Mouse (Mus musculus) left cerebral cortex, adult 8-10 months (tissue): ENCODE results near the gene Uck2. TPM values are rescaled to one million over a fixed set of nuclear protein-coding genes. Genes with fewer than 3 reads are reported as not detected.
A peak's percentile ranks its signal among the peaks of the same experiment; 100 is the strongest.

ENCODE experiments used
- DNase-seq, 2 experiments: peaks; one replicate each; pipeline ENCODE4 v3.0.0; 2022; ENCODE audit warnings: low spot score in 2 of 2
- total RNA-seq, 4 experiments: library from RNA; stranded (reverse); gene quantifications; 2 replicates each; pipeline ENCODE4 v1.2.4; 2022

The Uck2 gene
- total RNA-seq, 4 experiments from 2014 or later, result 25.8 to 33.4 (median 29.2) TPM

DNA sequence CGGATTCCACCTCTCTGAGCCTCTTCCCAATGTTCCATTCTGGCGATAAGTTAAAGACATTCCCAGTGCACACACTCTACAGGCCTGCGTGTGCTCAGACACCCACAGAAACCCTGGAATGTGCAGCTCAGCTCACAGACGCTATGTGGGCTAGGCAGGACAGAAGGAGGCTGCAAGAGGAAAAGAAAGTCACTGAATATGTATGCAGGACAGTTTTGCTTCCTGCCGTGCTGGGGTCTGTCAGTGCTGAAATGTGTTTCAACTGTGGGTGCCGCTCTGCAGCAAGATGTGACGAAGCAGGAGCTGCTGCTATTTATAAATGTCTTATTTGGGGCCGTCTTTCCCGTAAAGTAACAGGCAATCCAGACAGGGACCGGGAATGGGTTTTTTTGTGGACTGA lies 25.4 kb downstream of the Uck2 start:
- DNase-seq, result peak; percentile 40 to 91

DNA sequence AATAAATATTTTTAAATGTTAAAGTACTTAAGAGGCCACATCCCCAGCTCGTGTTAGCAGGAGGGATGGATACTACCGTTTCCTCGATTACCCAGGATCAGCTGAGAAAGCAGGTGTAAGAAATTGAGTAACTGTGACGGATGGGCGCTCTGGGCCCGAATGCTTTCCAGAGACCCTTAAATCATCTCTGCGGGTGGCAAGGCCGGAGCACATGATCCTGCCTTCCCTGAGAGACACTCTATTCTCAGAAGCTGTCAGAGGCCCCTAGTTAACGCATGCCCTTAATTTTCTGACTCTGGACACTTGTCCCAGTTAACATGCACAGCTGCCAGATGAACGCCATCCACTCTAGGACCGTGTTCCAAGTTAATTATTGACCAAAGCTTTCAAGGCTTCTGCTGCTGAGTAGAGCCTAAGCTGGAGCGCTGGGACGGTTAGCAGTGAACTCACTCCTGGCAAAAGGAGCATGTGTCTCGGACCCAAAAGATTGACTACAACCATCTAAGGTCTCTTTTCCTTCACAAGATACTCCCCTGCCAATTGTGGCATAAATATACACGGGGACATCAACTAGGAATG lies 28.3 kb downstream of the Uck2 start:
- DNase-seq, result no peak

GRCm38 (mm10) chr1:167253579-167253978 lies 31.5 kb downstream of the Uck2 start:
- DNase-seq, result no peak

- no peak for DNase-seq
These were observed 35.2 kb downstream of the Uck2 start for GRCm38 (mm10) chr1:167249881-167250280.

- DNase-seq, result peak in 1 of 2 experiments; percentile 55
These were observed 35.9 kb downstream of the Uck2 start for GRCm38 (mm10) chr1:167249252-167249651.

- DNase-seq, result no peak
These were observed 37.2 kb downstream of the Uck2 start for GRCm38 (mm10) chr1:167247886-167248285.

GRCm38 (mm10) chr1:167246976-167247375 lies 38.1 kb downstream of the Uck2 start:
- DNase-seq, result no peak

- DNase-seq, result no peak
These were observed 38.8 kb downstream of the Uck2 start for GRCm38 (mm10) chr1:167246275-167246674.

DNA sequence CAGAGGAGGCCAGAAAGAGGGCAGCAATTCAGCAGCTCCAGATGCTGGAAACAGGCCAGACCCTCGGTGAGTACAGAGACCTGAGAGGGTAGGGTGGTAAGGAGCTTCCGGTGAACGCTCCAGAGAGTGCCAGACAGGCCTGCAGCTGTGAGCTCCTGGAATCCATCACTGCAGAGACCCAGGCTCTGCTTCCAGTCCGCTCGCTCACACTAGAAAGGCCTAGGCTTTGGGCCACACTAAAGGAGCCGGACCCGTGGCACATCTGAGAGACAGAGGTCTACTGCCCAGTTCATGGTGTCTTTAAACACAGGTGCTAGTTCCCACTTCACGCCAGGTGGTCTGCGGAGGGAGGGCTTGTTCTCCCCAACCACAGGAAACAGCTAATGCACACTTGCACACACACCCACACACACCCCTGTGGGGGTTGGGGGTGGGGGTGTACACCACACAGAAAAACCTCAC lies 39.9 kb downstream of the Uck2 start:
- no peak for DNase-seq

- DNase-seq, result no peak
These were observed 42.9 kb downstream of the Uck2 start for GRCm38 (mm10) chr1:167242191-167242681.

GRCm38 (mm10) chr1:167241487-167241886 lies 43.6 kb downstream of the Uck2 start:
- no peak for DNase-seq

- no peak for DNase-seq
These were observed 44.8 kb downstream of the Uck2 start for GRCm38 (mm10) chr1:167240361-167240760.

- peak; percentile 17 to 75 for DNase-seq
These were observed 45.2 kb downstream of the Uck2 start for GRCm38 (mm10) chr1:167239916-167240315.

GRCm38 (mm10) chr1:167237798-167238197 lies 47.3 kb downstream of the Uck2 start:
- no peak for DNase-seq

DNA sequence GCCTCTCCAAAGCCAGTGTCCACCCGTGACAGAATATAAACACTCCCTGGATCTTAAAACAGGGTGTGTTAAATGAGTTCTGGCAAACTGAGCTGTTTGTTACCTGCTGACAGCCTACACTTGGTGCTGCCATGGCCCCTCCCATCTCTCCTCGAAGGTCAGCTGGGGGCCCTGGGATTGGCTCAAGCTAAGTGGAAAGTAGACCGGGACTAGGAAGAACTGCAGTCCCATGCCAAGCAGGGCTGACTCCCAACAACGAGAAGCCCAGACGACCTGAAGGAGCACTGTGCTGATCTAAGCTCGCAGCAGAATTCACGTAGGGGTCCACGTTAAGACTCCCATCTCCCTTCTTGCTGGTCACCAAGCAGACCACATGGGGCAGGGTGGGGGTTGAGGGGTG lies 48.3 kb downstream of the Uck2 start:
- DNase-seq, result no peak

GRCm38 (mm10) chr1:167234344-167234743 lies 50.8 kb downstream of the Uck2 start:
- DNase-seq, result no peak

GRCm38 (mm10) chr1:167232918-167233317 lies 52.2 kb downstream of the Uck2 start:
- no peak for DNase-seq

- DNase-seq, result no peak
These were observed 53.4 kb downstream of the Uck2 start for GRCm38 (mm10) chr1:167231612-167232283.

GRCm38 (mm10) chr1:167230930-167231611 lies 54.0 kb downstream of the Uck2 start:
- peak in 1 of 2 experiments; percentile 45 for DNase-seq

DNA sequence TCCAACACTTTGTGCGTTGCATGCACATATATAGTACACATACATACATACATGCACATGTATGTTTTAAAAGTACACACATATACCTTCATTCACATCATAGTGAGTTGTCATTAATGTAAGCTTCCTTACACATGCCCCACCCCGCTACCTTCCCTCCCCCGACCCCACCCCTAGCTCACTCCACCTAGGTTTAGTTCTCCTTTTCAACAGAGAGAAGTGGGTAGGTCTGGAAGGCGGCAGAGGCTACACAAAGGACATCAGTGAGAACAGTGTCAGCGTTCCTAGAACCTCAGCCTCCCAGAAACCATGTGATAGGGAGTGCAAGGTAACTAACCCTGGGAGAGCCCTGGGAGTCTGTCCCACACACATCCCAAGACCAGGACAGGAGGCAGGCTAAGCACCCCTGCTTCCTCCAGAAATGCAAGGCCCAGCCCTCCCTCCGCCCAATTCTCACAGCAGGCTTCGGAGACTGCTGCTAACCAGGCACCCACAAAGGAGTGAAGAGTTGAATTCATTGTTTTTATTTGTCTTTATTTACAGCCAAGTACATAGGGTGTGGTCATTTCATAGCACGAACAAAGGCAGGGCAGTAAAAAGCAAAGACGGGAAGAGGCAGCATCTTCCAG lies 62.6 kb downstream of the Uck2 start:
- DNase-seq, result no peak

- peak; percentile 65 to 85 for DNase-seq
These were observed 64.6 kb downstream of the Uck2 start for GRCm38 (mm10) chr1:167220303-167221174.
